Mouse (Mus musculus) myocyte (in vitro differentiated cells): Measurements from ENCODE around the gene Plekhg2. TPM values are rescaled to one million over a fixed set of nuclear protein-coding genes. Genes with fewer than 3 reads are reported as not detected.

ENCODE experiments used
- H3K27me3 ChIP-seq: one replicate; pipeline ENCODE4 v1.6.1; 2011; ENCODE audit not compliant: control insufficient read depth, insufficient read depth, insufficient read length
- H3K36me3 ChIP-seq: one replicate; pipeline ENCODE4 v1.6.1; 2011; ENCODE audit not compliant: control insufficient read depth, insufficient read depth
- H3K4me2 ChIP-seq: one replicate; pipeline ENCODE4 v1.6.1; 2011; ENCODE audit warnings: low read depth, control low read depth
- H3K4me3 ChIP-seq: one replicate; pipeline ENCODE4 v1.5.1; 2011; ENCODE audit warnings: mild to moderate bottlenecking, control low read depth, moderate library complexity
- H3K79me2 ChIP-seq: one replicate; pipeline ENCODE4 v1.6.1; 2011; ENCODE audit not compliant: control insufficient read depth, insufficient read depth
- H3ac ChIP-seq: one replicate; pipeline ENCODE4 v1.6.1; 2011; ENCODE audit not compliant: control insufficient read depth, insufficient read length
- CEBPB ChIP-seq: IDR thresholded peaks from 2 replicates; pipeline ENCODE4 v1.6.1; 2011; ENCODE audit warnings: mild to moderate bottlenecking, moderate library complexity; ENCODE audit not compliant: poor library complexity, insufficient read depth, severe bottlenecking
- E2F4 ChIP-seq: IDR thresholded peaks from one replicate; pipeline ENCODE4 v1.6.1; 2011; ENCODE audit warnings: mild to moderate bottlenecking, control low read depth, moderate library complexity; ENCODE audit not compliant: insufficient read depth
- MAX ChIP-seq: IDR thresholded peaks from one replicate; pipeline ENCODE4 v1.6.1; 2011; ENCODE audit warnings: low read depth, mild to moderate bottlenecking, control low read depth
- MYOD1 ChIP-seq, 3 experiments: IDR thresholded peaks; one replicate each; pipeline ENCODE4 v1.6.1; 2011; ENCODE audit warnings: control low read depth in 2 of 3, low read depth in 2 of 3, mild to moderate bottlenecking in 2 of 3, moderate library complexity in 1 of 3; ENCODE audit not compliant: insufficient read length in 2 of 3, control insufficient read depth in 1 of 3
- MYOG ChIP-seq, 3 experiments: IDR thresholded peaks; one replicate each; pipeline ENCODE4 v1.6.1; 2011; ENCODE audit warnings: control low read depth in 2 of 3, low read depth in 2 of 3, mild to moderate bottlenecking in 2 of 3; ENCODE audit not compliant: insufficient read length in 2 of 3, control insufficient read depth in 1 of 3, insufficient read depth in 1 of 3
- POLR2A ChIP-seq: IDR thresholded peaks from one replicate; pipeline ENCODE4 v1.6.1; 2011; ENCODE audit warnings: low read depth, mild to moderate bottlenecking, control low read depth, moderate library complexity; ENCODE audit not compliant: insufficient read length
- POLR2AphosphoS2 ChIP-seq: IDR thresholded peaks from one replicate; pipeline ENCODE4 v1.6.1; 2011; ENCODE audit warnings: low read depth, control low read depth; ENCODE audit not compliant: insufficient read length
- REST ChIP-seq: IDR thresholded peaks from one replicate; pipeline ENCODE4 v1.6.1; 2011; ENCODE audit warnings: mild to moderate bottlenecking, control low read depth, moderate library complexity; ENCODE audit not compliant: insufficient read depth, insufficient read length
- SRF ChIP-seq: IDR thresholded peaks from one replicate; pipeline ENCODE4 v1.6.1; 2011; ENCODE audit warnings: low read depth; ENCODE audit not compliant: control insufficient read depth, insufficient read length
- TCF12 ChIP-seq: IDR thresholded peaks from one replicate; pipeline ENCODE4 v1.6.1; 2011; ENCODE audit warnings: mild to moderate bottlenecking, control low read depth; ENCODE audit not compliant: poor library complexity, insufficient read depth, severe bottlenecking
- TCF3 ChIP-seq: IDR thresholded peaks from one replicate; pipeline ENCODE4 v1.6.1; 2011; ENCODE audit warnings: low read depth, control low read depth; ENCODE audit not compliant: insufficient read length
- USF1 ChIP-seq: IDR thresholded peaks from one replicate; pipeline ENCODE4 v1.6.1; 2011; ENCODE audit warnings: low read depth, mild to moderate bottlenecking, control low read depth, moderate library complexity
- polyA plus RNA-seq: library from polyadenylated mRNA; unstranded; fragments of >200 nt; fragmentation: generic; extraction: Trizol; gene quantifications from one replicate; pipeline ENCODE4 v1.2.1, GENCODE M21; 2012; ENCODE audit warnings: missing spikeins

Gene Plekhg2
- polyA plus RNA-seq, 1 experiment: 15.8 TPM

DNA sequence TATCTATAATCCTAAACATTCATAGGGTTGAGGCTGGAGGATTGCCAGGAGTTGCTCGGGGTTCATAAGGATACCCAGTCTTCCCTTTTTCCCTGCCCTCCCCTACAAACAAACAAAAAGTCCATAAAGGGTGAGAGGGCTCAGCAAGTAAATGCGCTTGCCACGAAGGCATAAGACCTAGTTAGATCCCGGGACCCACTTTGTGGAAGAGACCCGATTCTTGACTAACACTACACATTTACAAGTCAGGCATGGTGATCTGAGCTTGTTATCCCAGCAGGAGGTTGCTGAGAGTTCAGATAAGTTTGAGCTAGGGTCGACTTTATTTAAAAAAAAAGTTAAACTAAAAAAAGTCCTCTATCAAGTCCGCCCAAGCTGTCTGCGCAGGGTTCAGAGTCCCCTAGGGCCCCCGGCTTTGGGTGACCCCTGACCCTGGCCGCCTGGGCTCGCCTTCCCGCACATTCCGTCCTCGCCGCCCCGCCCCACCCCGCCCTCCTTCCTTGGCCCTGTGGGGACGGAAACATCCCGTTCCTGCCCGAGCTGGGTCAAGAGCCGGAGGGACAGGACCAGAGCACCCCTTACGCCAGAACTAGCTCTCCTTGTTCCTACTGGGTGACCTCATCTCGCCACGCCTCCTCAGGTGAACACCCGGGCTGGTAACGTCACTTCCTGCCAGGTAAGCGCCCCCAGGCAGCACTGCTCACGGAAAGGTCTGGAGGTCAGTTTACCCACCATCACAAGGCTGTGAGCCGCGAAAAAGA, 3.8 kb upstream of the Plekhg2 start:
- TF ChIP-seq POLR2A: peak; percentile 83
- peak; percentile 80 for TF ChIP-seq POLR2AphosphoS2
- TF ChIP-seq TCF12: no peak
- H3K4me3 ChIP-seq: peak overlapping the region; percentile 96
- no peaks in the 10 kb centered on the region for H3K36me3 ChIP-seq
- peak overlapping the region; percentile 100 for H3K4me2 ChIP-seq
- H3K27me3 ChIP-seq: no peaks in the 10 kb centered on the region
- H3K79me2 ChIP-seq: peaks cover 30% of the 10 kb centered on the region
- H3ac ChIP-seq: no peak overlapping the region

- H3ac ChIP-seq: no peak overlapping the region
- no peak for TF ChIP-seq REST
- no peak for TF ChIP-seq E2F4
- TF ChIP-seq TCF3: no peak
- peak; percentile 89 for TF ChIP-seq SRF
- peak; percentile 76 for TF ChIP-seq POLR2A
- peak; percentile 79 for TF ChIP-seq POLR2AphosphoS2
- TF ChIP-seq MYOG (IDR thresholded peaks at IDR 0.05; ENCODE audit: control insufficient read depth in 1 of 3, insufficient read depth in 1 of 3, insufficient read length in 2 of 3, low read depth in 2 of 3): no peak
- TF ChIP-seq USF1: no peak
- no peak for TF ChIP-seq TCF12
- no peak for TF ChIP-seq MAX
- no peak for TF ChIP-seq CEBPB
- TF ChIP-seq MYOD1 (IDR thresholded peaks at IDR 0.05; ENCODE audit: control insufficient read depth in 1 of 3, insufficient read length in 2 of 3, low read depth in 2 of 3): no peak
- peak overlapping the region; percentile 96 for H3K4me3 ChIP-seq
- no peaks in the 10 kb centered on the region for H3K27me3 ChIP-seq
- H3K79me2 ChIP-seq: peaks cover 38% of the 10 kb centered on the region
- H3K36me3 ChIP-seq: no peaks in the 10 kb centered on the region
- H3K4me2 ChIP-seq: peak overlapping the region; percentile 100
Measured at GRCm38 (mm10) chr7:28375176-28375921, 3.0 kb upstream of the Plekhg2 start.

- H3K4me2 ChIP-seq: peak overlapping the region; percentile 95
- H3K4me3 ChIP-seq: peak overlapping the region; percentile 96
- H3ac ChIP-seq: no peak overlapping the region
- no peaks in the 10 kb centered on the region for H3K36me3 ChIP-seq
- TF ChIP-seq CEBPB (no peak), TCF3 (no peak), E2F4 (no peak), MYOD1 (IDR thresholded peaks at IDR 0.05; ENCODE audit: control insufficient read depth in 1 of 3, insufficient read length in 2 of 3, low read depth in 2 of 3) (no peak), REST (no peak), POLR2AphosphoS2 (no peak), MAX (no peak), USF1 (no peak), SRF (no peak)
- H3K79me2 ChIP-seq: peaks cover 45% of the 10 kb centered on the region
- H3K27me3 ChIP-seq: no peaks in the 10 kb centered on the region
Measured at GRCm38 (mm10) chr7:28374647-28375046, 2.2 kb upstream of the Plekhg2 start.

DNA sequence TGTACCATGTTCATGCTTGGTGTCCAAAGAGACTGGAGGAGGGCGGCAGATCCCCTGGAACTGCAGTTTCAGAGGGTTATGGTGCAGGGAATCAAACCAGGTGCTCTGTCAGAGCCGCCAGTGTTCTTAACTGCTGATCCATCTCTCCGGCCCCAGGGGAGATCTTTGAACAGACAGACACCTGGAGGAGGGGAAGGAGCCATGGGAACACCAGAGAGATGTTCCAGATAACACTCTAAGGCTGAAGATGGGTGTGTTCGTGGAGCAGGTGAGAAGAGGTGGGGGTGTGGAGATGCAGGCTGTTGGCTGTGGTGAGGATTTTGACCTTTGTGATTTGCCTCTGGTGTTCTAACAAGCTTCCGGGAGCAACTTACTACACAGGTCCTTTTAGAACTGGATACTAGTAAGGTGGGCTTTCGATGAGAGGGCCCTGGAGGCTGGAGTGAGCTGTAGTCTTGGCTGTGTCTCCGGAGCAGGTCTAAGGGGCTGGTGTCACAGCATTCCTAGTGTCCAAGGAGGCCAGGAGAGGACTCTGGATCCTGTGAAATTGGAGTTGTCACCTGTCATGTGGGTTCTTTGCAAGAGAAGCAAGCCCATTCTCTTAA, 1.6 kb upstream of the Plekhg2 start:
- Histone ChIP-seq H3K79me2 (peaks cover 46% of the 10 kb centered on the region), H3K4me2 (no peak overlapping the region), H3K4me3 (no peak overlapping the region), H3K27me3 (no peaks in the 10 kb centered on the region), H3K36me3 (no peaks in the 10 kb centered on the region), H3ac (no peak overlapping the region)
- TF ChIP-seq TCF12 (no peak), USF1 (no peak), REST (no peak), SRF (no peak), E2F4 (no peak), TCF3 (no peak), MAX (no peak), MYOD1 (IDR thresholded peaks at IDR 0.05; ENCODE audit: control insufficient read depth in 1 of 3, insufficient read length in 2 of 3, low read depth in 2 of 3) (no peak), MYOG (IDR thresholded peaks at IDR 0.05; ENCODE audit: control insufficient read depth in 1 of 3, insufficient read depth in 1 of 3, insufficient read length in 2 of 3, low read depth in 2 of 3) (no peak), POLR2A (no peak), POLR2AphosphoS2 (no peak), CEBPB (no peak)
